ENCODE assay signal across 9 mouse cellular contexts in the genomic region with DNA sequence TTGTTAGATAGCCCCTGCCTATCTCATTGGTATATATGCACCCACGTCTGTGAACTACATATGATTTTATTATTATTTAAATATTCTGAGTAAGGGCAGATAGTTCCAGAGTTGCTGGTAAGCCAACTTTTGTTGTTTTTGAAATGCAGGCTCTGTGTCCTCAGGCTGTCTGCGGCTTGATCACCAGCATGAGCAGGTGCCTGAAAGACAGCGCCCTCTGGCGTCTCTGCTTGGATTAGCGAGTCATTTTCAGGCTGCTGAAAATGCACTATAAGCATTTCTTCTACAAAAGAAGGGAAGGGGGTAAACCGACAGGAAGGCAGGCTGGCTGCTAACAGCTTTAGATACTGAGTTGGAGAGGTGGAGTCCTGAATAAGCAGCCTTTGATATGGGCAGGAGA.
A peak's percentile ranks its signal among the peaks of the same experiment; 100 is the strongest.
DNase-seq lines count a peak whose midpoint lies in the region; ATAC-seq and TF ChIP-seq lines count a peak whose summit lies in the region.
"Had no signal": no experiment of that assay in that cellular context is flagged by ENCODE, and none has a peak within 500 bp of the region (broad histone marks: within the 10 kb centered on the region; RNA-seq: fewer than 3 reads in every experiment).

No protein-coding gene starts in this region.

- H3K9me3 ChIP-seq in kidney, embryonic 15.5 days (replicated peaks), result no peaks in the 10 kb centered on the region
- H3K9me3 ChIP-seq in limb, embryonic 11.5 days (ENCODE audit: control insufficient read depth, low read length), result no peaks in the 10 kb centered on the region
- H3K9me3 ChIP-seq: embryonic facial prominence, embryonic 13.5 days had no signal

- H3K36me3 ChIP-seq in kidney, embryonic 15.5 days, result no peaks in the 10 kb centered on the region
- no peaks in the 10 kb centered on the region for H3K36me3 ChIP-seq in limb, embryonic 11.5 days (ENCODE audit: control insufficient read depth, insufficient read depth, low read length)
- H3K36me3 ChIP-seq: embryonic facial prominence, embryonic 13.5 days had no signal

- H3K27me3 ChIP-seq in Patski, result peaks cover 3% of the 10 kb centered on the region
- no peaks in the 10 kb centered on the region for H3K27me3 ChIP-seq in kidney, embryonic 15.5 days
- no peaks in the 10 kb centered on the region for H3K27me3 ChIP-seq in limb, embryonic 11.5 days (ENCODE audit: control insufficient read depth, insufficient read depth, low read length)
- H3K27me3 ChIP-seq: embryonic facial prominence, embryonic 13.5 days had no signal

- in situ Hi-C loops in Patski (cut with MboI; ENCODE audit: low pct_unique_long_range_greater_than_20kb), result loop anchor here (5.0 kb wide), 1 partner anchor 400 kb away; a partner anchor contains a TSS

- CTCF ChIA-PET in Patski (lab: Charles Lee), result interaction anchor here (1.2 to 1.3 kb wide), 2 partner anchors 31 to 401 kb away, joined by 3 read pairs; no protein-coding TSS in a partner anchor

- peak; percentile 13 for ATAC-seq in Patski
- ATAC-seq in kidney, embryonic 15.5 days (replicated peaks; ENCODE audit: low FRiP score), result 0 out of 2 replicates have a peak, but pooled peaks have one; percentile 33
- no peak for ATAC-seq in limb, embryonic 11.5 days (ENCODE audit: insufficient number of reproducible peaks, low FRiP score, low TSS enrichment, low read depth)

- no peak overlapping the region for H3K9ac ChIP-seq in kidney, embryonic 15.5 days
- no peak overlapping the region for H3K9ac ChIP-seq in limb, embryonic 11.5 days (ENCODE audit: low read length)
- H3K9ac ChIP-seq: embryonic facial prominence, embryonic 13.5 days had no signal

- peak; percentile 49 for DNase-seq in 3T3-L1 (ENCODE audit: low read depth, low spot score)
- DNase-seq in Patski (ENCODE audit: low read depth, low spot score), result no peak
- DNase-seq in cerebellum, adult 9-11 months, result peak; percentile 75
- DNase-seq in frontal cortex, postnatal 10 days (ENCODE audit: low spot score in 2 of 2), result peak; percentile 29 to 76
- peak; percentile 86 for DNase-seq in limb, embryonic 11.5 days (ENCODE audit: low spot score)
- DNase-seq in retina, embryonic 14.5 days (ENCODE audit: low spot score), result peak; percentile 85
- no peak for DNase-seq in natural killer cell, adult 2 months (ENCODE audit: low spot score in 2 of 2)

- H3K4me3 ChIP-seq in kidney, embryonic 15.5 days (replicated peaks), result no peak overlapping the region
- H3K4me3 ChIP-seq in limb, embryonic 11.5 days (ENCODE audit: low read depth, low read length), result no peak overlapping the region
- H3K4me3 ChIP-seq: embryonic facial prominence, embryonic 13.5 days had no signal

- H3K4me2 ChIP-seq in kidney, embryonic 15.5 days, result no peak overlapping the region
- H3K4me2 ChIP-seq in limb, embryonic 11.5 days (ENCODE audit: low read depth, severe bottlenecking), result no peak overlapping the region
- H3K4me2 ChIP-seq: embryonic facial prominence, embryonic 13.5 days had no signal

- WGBS in kidney, embryonic 15.5 days, result 5% methylated on average over 6 of the region's 6 CpGs
- 10% methylated on average over 6 of the region's 6 CpGs for WGBS in limb, embryonic 11.5 days

- no peaks in the 10 kb centered on the region for H3K4me1 ChIP-seq in kidney, embryonic 15.5 days
- H3K4me1 ChIP-seq in limb, embryonic 11.5 days (ENCODE audit: control insufficient read depth, insufficient read depth, low read length), result no peaks in the 10 kb centered on the region
- H3K4me1 ChIP-seq: embryonic facial prominence, embryonic 13.5 days had no signal

- peak; percentile 86 for TF ChIP-seq CTCF in Patski (IDR thresholded peaks at IDR 0.05)

- no peak overlapping the region for H3K27ac ChIP-seq in kidney, embryonic 15.5 days
- no peak overlapping the region for H3K27ac ChIP-seq in limb, embryonic 11.5 days (replicated peaks; ENCODE audit: low read depth, low read length)
- H3K27ac ChIP-seq: embryonic facial prominence, embryonic 13.5 days had no signal

- POLR2A ChIA-PET in Patski (lab: Charles Lee), result interaction anchor here (0.6 kb wide), 1 partner anchor 452 kb away, joined by 3 read pairs; no protein-coding TSS in a partner anchor

Comparison
In these comparisons a context has a peak if more than half of its experiments do, and no peak if none do; other contexts are left out.
1. DNase-seq: peak in 3T3-L1 (single experiment), cerebellum, adult 9-11 months (single experiment), frontal cortex, postnatal 10 days (2 of 2), limb, embryonic 11.5 days (single experiment) and retina, embryonic 14.5 days (single experiment); none in Patski (single experiment) and natural killer cell, adult 2 months (0 of 2).